Mouse (Mus musculus) C2C12 (cell line): ENCODE results near the gene Spns2. TPM values are rescaled to one million over a fixed set of nuclear protein-coding genes. Genes with fewer than 3 reads are reported as not detected.

Source experiments
- H3K27me3 ChIP-seq: one replicate; pipeline ENCODE4 v1.6.1; 2011; ENCODE audit not compliant: control insufficient read depth, insufficient read depth, insufficient read length
- H3K36me3 ChIP-seq: one replicate; pipeline ENCODE4 v1.6.1; 2011; ENCODE audit not compliant: control insufficient read depth, insufficient read depth
- H3K4me3 ChIP-seq: one replicate; pipeline ENCODE4 v1.5.1; 2011; ENCODE audit warnings: mild to moderate bottlenecking, control low read depth; ENCODE audit not compliant: poor library complexity, insufficient read depth, severe bottlenecking
- H3K79me2 ChIP-seq: one replicate; pipeline ENCODE4 v1.6.1; 2011; ENCODE audit not compliant: control insufficient read depth, insufficient read depth
- H3K79me3 ChIP-seq: one replicate; pipeline ENCODE4 v1.6.1; 2011; ENCODE audit warnings: low read depth, control low read depth
- H3ac ChIP-seq: one replicate; pipeline ENCODE3; 2011; ENCODE audit warnings: low read depth; ENCODE audit not compliant: control insufficient read depth, insufficient read length
- CEBPB ChIP-seq: IDR thresholded peaks from one replicate; pipeline ENCODE4 v1.6.1; 2011; ENCODE audit warnings: low read depth, mild to moderate bottlenecking, control low read depth, moderate library complexity
- CTCF ChIP-seq: IDR thresholded peaks from one replicate; pipeline ENCODE4 v1.5.1; 2011; ENCODE audit not compliant: control insufficient read depth, insufficient read depth, insufficient read length
- FOSL1 ChIP-seq: IDR thresholded peaks from one replicate; pipeline ENCODE4 v1.8.0; 2011; ENCODE audit warnings: mild to moderate bottlenecking, low read length; ENCODE audit not compliant: poor library complexity, insufficient read depth, severe bottlenecking
- MAX ChIP-seq: IDR thresholded peaks from one replicate; pipeline ENCODE4 v1.6.1; 2011; ENCODE audit warnings: mild to moderate bottlenecking, control low read depth
- MYOD1 ChIP-seq: IDR thresholded peaks from one replicate; pipeline ENCODE4 v1.6.1; 2011; ENCODE audit warnings: low read depth; ENCODE audit not compliant: control insufficient read depth, insufficient read length
- MYOG ChIP-seq: IDR thresholded peaks from one replicate; pipeline ENCODE4 v1.6.1; 2011; ENCODE audit not compliant: control insufficient read depth, insufficient read length; ENCODE audit errors: extremely low read depth
- USF1 ChIP-seq: IDR thresholded peaks from one replicate; pipeline ENCODE4 v1.6.1; 2011; ENCODE audit warnings: low read depth, mild to moderate bottlenecking, control low read depth, moderate library complexity
- polyA plus RNA-seq: library from polyadenylated mRNA; unstranded; fragments of >200 nt; fragmentation: generic; extraction: Trizol; gene quantifications from one replicate; pipeline ENCODE4 v1.2.1, GENCODE M21; 2012; ENCODE audit warnings: missing spikeins

The Spns2 gene
- polyA plus RNA-seq, 1 experiment = 0.37 TPM

DNA sequence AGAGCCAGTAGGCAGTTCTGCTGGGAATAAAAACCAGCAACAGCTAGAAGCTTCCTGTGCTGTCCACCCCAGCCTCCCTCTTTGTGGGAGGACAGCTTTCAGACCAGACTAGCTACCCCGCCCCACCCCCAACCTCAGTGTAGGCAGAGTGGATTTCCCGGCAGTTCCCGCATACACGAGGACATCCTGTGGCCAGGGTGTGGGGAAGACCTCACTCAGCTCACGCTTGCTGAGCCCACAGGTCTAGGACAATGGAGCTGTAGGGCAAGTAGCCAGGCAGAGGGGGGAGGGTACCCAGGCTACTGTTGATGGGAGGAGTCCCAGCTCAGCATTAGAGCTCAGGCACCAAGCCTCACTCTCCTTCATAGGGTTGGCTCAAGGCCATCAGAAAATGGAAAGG, 20.5 kb downstream of the Spns2 start:
- Histone ChIP-seq H3K27me3 (peaks cover 3% of the 10 kb centered on the region), H3K79me3 (no peaks in the 10 kb centered on the region), H3K36me3 (no peaks in the 10 kb centered on the region), H3K79me2 (no peaks in the 10 kb centered on the region), H3K4me3 (no peak overlapping the region), H3ac (no peak overlapping the region)
- no peak for TF ChIP-seq CTCF
- TF ChIP-seq MAX = no peak
- no peak for TF ChIP-seq USF1
- TF ChIP-seq FOSL1 = no peak
- TF ChIP-seq CEBPB = no peak
- no peak for TF ChIP-seq MYOG
- TF ChIP-seq MYOD1 = no peak

DNA sequence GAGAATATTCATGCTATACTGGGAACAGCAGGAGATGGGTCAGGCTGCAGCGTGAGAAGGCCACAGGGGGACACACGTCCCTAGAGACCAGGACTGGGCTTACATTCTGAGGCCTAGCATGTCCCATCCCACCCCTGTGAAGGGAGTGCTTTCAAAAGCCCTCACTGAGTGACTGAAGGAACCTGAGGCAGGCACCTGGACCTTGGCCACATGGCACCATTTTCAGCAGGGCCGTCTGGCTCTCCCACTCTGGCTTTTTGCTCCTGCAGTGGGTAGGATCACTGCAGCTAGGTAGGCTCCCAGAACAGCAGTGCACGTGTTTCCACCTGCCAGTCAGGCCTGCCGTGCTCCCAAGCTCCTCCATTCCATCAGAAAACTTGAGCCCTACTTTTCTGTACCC, 21.2 kb downstream of the Spns2 start:
- Histone ChIP-seq H3ac (no peak overlapping the region), H3K79me2 (no peaks in the 10 kb centered on the region), H3K27me3 (peaks cover 3% of the 10 kb centered on the region), H3K4me3 (no peak overlapping the region), H3K79me3 (no peaks in the 10 kb centered on the region), H3K36me3 (no peaks in the 10 kb centered on the region)
- TF ChIP-seq MYOG (no peak), MYOD1 (no peak), CTCF (no peak), MAX (no peak), FOSL1 (no peak), CEBPB (no peak), USF1 (no peak)

DNA sequence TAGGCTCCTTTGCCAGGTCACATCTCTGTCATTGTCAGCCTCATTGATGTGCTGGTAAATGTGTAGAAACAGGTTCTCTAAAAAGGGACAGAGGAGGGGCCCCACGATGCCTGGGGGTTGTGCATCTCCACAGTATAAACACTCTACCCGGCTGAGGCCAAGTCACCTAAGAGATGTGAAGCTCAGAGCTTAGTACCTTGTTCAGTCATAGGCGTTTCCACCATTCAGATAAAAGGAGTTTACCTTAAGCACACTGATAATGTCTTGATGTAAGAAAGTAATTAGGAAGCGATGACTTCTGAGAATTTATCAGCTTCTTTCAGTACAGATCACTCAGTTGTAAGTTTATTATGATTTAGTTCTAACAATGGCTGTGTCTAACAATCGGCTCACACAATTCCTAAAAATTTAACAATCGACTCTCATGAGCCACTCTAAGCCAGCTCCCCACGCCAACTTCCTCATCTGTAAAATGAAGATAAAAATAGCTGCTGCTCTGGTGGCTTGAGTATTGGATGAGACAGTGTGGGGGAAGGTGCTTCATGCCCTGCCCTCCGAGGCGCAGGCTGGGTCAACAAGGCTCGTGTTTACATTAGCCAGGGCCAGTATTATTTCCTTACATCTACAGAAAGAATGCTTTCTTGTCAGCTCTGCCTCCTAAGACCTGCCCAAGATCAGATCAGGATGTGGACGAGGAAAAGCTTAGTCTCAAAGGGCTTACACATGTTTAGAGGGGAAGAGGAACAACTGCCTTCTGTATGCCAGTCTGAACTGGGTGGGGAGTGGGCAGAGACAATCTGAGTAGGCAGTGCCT, 22.8 kb downstream of the Spns2 start:
- Histone ChIP-seq H3K79me2 (no peaks in the 10 kb centered on the region), H3K4me3 (no peak overlapping the region), H3ac (no peak overlapping the region), H3K36me3 (no peaks in the 10 kb centered on the region), H3K27me3 (no peaks in the 10 kb centered on the region), H3K79me3 (no peaks in the 10 kb centered on the region)
- no peak for TF ChIP-seq CTCF
- TF ChIP-seq MYOD1 = no peak
- no peak for TF ChIP-seq FOSL1
- no peak for TF ChIP-seq USF1
- no peak for TF ChIP-seq CEBPB
- no peak for TF ChIP-seq MAX
- TF ChIP-seq MYOG = no peak

DNA sequence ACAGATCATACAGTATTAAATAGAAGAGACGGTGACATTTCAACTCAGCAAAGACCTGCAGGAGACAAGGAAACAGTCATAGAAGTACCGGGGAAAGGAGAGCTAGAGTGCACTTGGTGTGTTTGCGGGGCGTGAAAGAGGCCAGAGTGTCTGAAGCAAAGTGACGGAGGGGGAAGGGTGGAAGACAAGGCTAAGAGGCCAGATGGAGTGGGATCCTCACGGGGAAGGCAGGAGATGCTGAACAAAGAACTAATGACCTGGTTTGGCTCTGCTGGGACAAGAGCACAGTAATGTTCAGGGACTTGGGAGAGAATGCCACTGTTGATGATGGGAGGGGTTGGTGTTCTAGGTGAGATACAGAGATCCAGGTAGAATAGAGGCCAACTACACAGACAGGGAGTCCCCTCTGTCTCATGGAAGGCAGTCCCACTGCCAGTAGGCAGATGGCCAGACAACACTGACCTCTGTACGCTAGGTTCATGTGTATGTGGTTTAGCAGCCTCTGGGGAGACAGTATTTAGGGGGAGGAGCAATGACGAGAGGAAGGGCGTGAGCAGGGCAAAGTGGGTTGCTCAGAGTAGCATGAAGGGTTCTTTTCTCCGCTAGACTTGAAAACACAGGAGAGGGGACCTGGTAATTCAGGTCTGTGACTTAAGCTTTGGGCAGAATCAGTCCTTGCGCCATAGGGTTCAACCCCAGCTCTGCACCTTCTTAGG, 23.6 kb downstream of the Spns2 start:
- Histone ChIP-seq H3K79me3 (no peaks in the 10 kb centered on the region), H3K36me3 (no peaks in the 10 kb centered on the region), H3K79me2 (no peaks in the 10 kb centered on the region), H3K4me3 (no peak overlapping the region), H3ac (no peak overlapping the region), H3K27me3 (no peaks in the 10 kb centered on the region)
- TF ChIP-seq MAX (no peak), MYOG (no peak), CTCF (no peak), USF1 (no peak), CEBPB (no peak), MYOD1 (no peak), FOSL1 (no peak)

DNA sequence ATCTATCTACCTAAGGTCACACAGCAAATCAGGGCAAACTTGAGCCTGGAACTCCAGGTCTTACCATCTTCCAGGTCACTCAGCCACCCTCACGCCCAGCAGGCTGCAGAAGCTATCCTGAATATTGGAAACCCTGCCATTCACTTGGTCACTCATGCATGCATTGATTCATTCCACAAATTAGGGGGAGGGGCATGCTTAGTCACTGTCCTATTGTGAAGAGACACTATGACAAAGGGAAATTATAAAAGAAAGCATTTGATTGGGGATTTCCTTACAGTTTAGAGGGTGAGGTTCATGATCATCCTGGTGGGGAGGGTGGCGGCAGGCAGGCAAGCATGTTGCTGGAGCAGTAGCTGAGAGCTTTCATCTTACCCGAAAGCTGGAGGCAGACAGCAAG, 24.9 kb downstream of the Spns2 start:
- Histone ChIP-seq H3K36me3 (no peaks in the 10 kb centered on the region), H3K27me3 (no peaks in the 10 kb centered on the region), H3K79me2 (no peaks in the 10 kb centered on the region), H3ac (no peak overlapping the region), H3K4me3 (no peak overlapping the region), H3K79me3 (no peaks in the 10 kb centered on the region)
- TF ChIP-seq FOSL1 (no peak), CTCF (no peak), MYOG (no peak), CEBPB (no peak), MYOD1 (no peak), MAX (no peak), USF1 (no peak)
